Mouse (Mus musculus) liver, postnatal 0 days (tissue): ENCODE results near the gene Sufu. TPM values are rescaled to one million over a fixed set of nuclear protein-coding genes. Genes with fewer than 3 reads are reported as not detected.
A peak's percentile ranks its signal among the peaks of the same experiment; 100 is the strongest.

ENCODE experiments used
- ATAC-seq: fragments of 200-750 bp; cut with Nextera tagmentation; 2 replicates; pipeline ENCODE4 v1.8.0; 2017; ENCODE audit warnings: mild to moderate bottlenecking, moderate library complexity
- DNase-seq: peaks from one replicate; pipeline ENCODE4 v3.0.0-alpha.2; 2016
- H3K27ac ChIP-seq: fragments of 300-500 bp; sonication (generic); 2 replicates; pipeline ENCODE4 v1.5.1; 2014; ENCODE audit warnings: antibody characterized with exemption, moderate library complexity, mild to moderate bottlenecking, low read depth
- H3K27me3 ChIP-seq: fragments of 300-500 bp; sonication (generic); 2 replicates; pipeline ENCODE4 v1.6.1; 2014; ENCODE audit warnings: low read length, control low read depth, mixed read lengths; ENCODE audit not compliant: insufficient read depth
- H3K36me3 ChIP-seq: fragments of 300-500 bp; sonication (generic); replicated peaks from 2 replicates; pipeline ENCODE4 v1.6.1; 2014; ENCODE audit warnings: mild to moderate bottlenecking, control low read depth, low read length, moderate library complexity, mixed read lengths; ENCODE audit not compliant: insufficient read depth
- H3K4me1 ChIP-seq: fragments of 300-500 bp; sonication (generic); 2 replicates; pipeline ENCODE4 v1.6.1; 2014; ENCODE audit warnings: antibody characterized with exemption, mild to moderate bottlenecking, control low read depth; ENCODE audit not compliant: insufficient read depth
- H3K4me2 ChIP-seq: fragments of 300-500 bp; sonication (generic); 2 replicates; pipeline ENCODE4 v1.6.1; 2014; ENCODE audit warnings: low read depth, mild to moderate bottlenecking, low read length, moderate library complexity, mixed read lengths
- H3K4me3 ChIP-seq: fragments of 300-500 bp; sonication (generic); 2 replicates; pipeline ENCODE4 v1.5.1; 2014; ENCODE audit warnings: low read depth, low read length
- H3K9ac ChIP-seq: fragments of 300-500 bp; sonication (generic); replicated peaks from 2 replicates; pipeline ENCODE4 v1.6.1; 2014; ENCODE audit warnings: mild to moderate bottlenecking, moderate library complexity
- H3K9me3 ChIP-seq: fragments of 300-500 bp; sonication (generic); 2 replicates; pipeline ENCODE4 v1.6.1; 2016; ENCODE audit warnings: mild to moderate bottlenecking, control low read depth, low read length, mixed read lengths
- CTCF ChIP-seq: sonication (generic); IDR thresholded peaks from 2 replicates; pipeline ENCODE4 v1.5.1; 2016; ENCODE audit warnings: antibody characterized with exemption, low read depth
- EP300 ChIP-seq: IDR thresholded peaks from 2 replicates; pipeline ENCODE4 v1.6.1; 2016; ENCODE audit warnings: antibody characterized with exemption, low read depth, mild to moderate bottlenecking
- WGBS: fragments of 180-500 bp; shearing (Covaris S2); extraction: QIAGEN DNeasy Blood & Tissue Kit; methylation state at CpG from one replicate; pipeline ENCODE4 v1.1.7; 2014; ENCODE audit not compliant: insufficient replicate concordance; 5-methylcytosine and 5-hydroxymethylcytosine counted together
- polyA plus RNA-seq: library from polyadenylated mRNA; unstranded; fragments of >200 nt; fragmentation: Nextera tagmentation; extraction: Ambion mirVana; gene quantifications from 2 replicates; pipeline ENCODE4 v1.2.1, GENCODE M21; 2015

The Sufu gene
- polyA plus RNA-seq, 1 experiment from 2014 or later: 3.8 TPM

DNA sequence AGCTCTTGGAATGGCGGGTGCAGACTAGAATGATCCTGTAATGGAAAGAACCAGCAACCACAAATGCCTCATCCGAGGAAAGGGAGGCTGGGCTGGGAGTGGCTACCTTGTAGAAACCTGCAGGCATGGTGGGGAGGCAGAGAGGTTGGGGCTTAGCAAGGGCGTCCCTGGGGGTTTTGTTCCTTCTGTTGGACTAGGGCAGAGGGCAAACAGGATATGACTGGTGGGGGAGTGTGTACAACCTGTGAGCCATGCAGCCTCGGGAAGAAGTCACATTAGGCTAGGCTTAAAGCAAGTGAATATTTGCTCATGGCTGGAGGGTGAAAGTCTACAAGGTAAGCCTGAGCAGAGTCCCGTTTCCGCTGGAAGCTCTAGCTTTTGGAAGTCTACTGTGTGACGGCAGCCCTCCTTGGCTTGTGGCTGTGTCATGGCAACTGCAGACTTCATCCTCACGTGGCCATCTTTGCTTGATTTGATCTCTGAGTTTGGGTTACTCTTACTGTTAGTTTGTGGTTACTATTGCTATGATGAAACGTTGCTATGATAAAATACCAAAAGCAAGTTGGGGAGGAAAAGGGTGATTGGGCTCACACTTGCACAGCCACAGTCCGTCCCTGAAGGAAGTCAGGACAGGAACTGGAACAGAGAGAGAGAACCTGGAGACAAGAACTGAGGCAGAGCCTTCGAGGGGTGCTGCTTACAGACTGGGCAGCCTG lies 33.2 kb upstream of the Sufu start:
- H3K27me3 ChIP-seq: no peaks in the 10 kb centered on the region
- H3K4me3 ChIP-seq: no peak overlapping the region
- peaks cover 4% of the 10 kb centered on the region for H3K4me1 ChIP-seq
- H3K4me2 ChIP-seq: 0 out of 2 replicates have a peak overlapping the region, but pooled peaks have one; percentile 6
- no peak overlapping the region for H3K27ac ChIP-seq
- no peaks in the 10 kb centered on the region for H3K9me3 ChIP-seq
- TF ChIP-seq EP300 (no peak), CTCF (no peak)
- no peak overlapping the region for H3K9ac ChIP-seq
- ATAC-seq (no peak), DNase-seq (no peak)
- WGBS: 53% methylated on average over 11 of the region's 11 CpGs
- H3K36me3 ChIP-seq: no peaks in the 10 kb centered on the region

DNA sequence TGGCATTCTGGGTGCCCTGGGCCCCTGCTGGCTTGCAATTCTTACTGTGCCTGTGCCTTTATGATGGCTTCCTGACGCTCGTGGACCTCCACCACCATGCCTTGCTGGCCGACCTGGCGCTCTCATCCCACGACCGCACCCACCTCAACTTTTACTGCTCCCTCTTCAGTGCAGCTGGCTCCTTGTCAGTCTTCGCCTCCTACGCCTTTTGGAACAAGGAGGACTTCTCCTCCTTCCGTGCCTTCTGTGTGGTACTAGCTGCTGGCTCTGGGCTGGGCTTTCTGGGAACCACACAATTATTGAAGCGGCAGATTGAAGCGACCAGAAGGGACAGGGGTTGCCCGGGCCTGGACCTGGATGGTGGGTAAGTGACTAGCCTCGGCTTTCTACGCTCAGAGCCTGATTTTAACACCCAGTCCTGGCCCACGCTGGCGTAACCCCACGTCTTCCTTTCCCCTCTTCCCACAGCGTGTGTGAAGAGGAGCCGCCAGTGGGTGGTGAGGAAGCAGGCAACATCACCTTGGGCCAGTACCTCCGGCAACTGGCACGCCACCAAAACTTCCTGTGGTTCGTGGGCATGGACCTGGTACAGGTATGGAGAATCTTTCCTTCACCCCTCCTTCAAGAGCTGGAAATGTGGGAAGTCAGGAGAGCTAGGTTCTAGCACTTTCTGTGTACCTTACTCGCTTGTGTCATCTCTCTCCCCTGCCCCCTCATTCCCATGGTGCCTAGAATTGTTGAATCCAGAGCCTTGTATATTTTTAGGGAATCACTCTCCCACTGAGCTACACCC lies 28.7 kb upstream of the Sufu start:
- no peak for ATAC-seq
- 83% methylated on average over 22 of the region's 23 CpGs for WGBS

DNA sequence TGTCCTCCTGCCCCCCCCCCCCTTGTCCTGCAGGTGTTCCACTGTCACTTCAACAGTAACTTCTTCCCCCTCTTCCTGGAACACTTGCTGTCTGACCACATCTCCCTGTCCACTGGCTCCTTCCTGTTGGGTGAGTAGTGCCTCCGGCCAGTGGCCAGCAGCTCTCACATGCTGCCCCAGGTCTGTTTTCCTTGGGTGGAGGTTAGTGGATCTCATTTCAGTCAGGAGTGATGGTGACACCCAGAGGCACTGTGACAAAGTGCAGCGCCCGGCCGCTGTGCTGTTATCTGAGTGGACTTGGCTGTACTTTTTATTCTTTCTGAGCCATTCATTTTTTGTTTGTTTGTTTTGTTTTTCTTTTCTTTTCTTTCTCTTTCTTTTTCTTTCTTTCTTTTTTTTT lies 27.5 kb upstream of the Sufu start:
- peak; percentile 71 for DNase-seq
- no peaks in the 10 kb centered on the region for H3K27me3 ChIP-seq
- no peaks in the 10 kb centered on the region for H3K4me1 ChIP-seq
- no peaks in the 10 kb centered on the region for H3K36me3 ChIP-seq
- H3K9me3 ChIP-seq: no peaks in the 10 kb centered on the region
- TF ChIP-seq CTCF (peak; percentile 78), EP300 (no peak)
- H3K9ac ChIP-seq: no peak overlapping the region
- 18% methylated on average over 4 of the region's 4 CpGs for WGBS
- H3K27ac ChIP-seq: no peak overlapping the region
- no peak overlapping the region for H3K4me3 ChIP-seq
- peak; percentile 87 for ATAC-seq
- no peak overlapping the region for H3K4me2 ChIP-seq

More for the DNA sequence above, 28.7 kb upstream of the Sufu start:
- Histone ChIP-seq H3K9me3 (no peaks in the 10 kb centered on the region), H3K4me1 (peaks cover 3% of the 10 kb centered on the region; the same call in 1 of the 2 replicates), H3K27me3 (no peaks in the 10 kb centered on the region), H3K9ac (no peak overlapping the region), H3K4me2 (no peak overlapping the region), H3K36me3 (no peaks in the 10 kb centered on the region), H3K4me3 (no peak overlapping the region), H3K27ac (no peak overlapping the region)
- DNase-seq: no peak
- TF ChIP-seq EP300: no peak
- TF ChIP-seq CTCF: no peak

DNA sequence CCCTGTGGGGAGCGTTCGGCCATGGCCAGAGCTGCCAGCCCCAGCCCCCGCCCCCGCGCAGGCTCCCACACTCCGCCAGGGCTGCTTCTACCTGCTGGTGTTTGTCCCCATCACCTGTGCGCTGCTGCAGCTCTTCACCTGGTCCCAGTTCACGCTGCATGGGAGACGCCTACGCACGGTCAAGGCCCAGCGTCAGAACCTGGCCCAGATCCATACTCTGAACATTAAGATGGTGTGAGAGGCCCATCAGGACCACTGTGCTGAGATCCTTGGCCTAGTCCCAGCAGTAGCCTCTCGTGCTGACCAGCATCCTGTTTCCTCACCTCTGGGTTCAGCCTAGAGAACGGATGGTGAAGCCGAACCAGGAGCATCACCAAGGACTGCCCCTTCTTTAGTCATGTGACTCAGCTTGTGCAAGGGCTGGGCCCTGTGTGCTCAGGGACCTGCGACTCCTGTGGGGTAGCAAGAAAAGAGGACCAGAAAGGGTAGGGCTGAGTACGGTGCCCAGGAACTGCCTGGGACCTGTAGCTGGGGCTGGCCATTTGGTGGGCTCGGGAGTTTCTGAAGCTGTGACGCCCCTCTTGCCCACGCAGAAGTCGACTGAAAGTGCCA lies 22.1 kb upstream of the Sufu start:
- no peaks in the 10 kb centered on the region for H3K27me3 ChIP-seq
- 65% methylated on average over 21 of the region's 21 CpGs for WGBS
- no peak overlapping the region for H3K4me3 ChIP-seq
- H3K36me3 ChIP-seq: peaks cover 27% of the 10 kb centered on the region
- no peak overlapping the region for H3K27ac ChIP-seq
- H3K4me2 ChIP-seq: no peak overlapping the region
- TF ChIP-seq CTCF (no peak), EP300 (no peak)
- H3K9me3 ChIP-seq: no peaks in the 10 kb centered on the region
- H3K9ac ChIP-seq: no peak overlapping the region
- peak; percentile 82 for ATAC-seq
- no peak for DNase-seq
- H3K4me1 ChIP-seq: no peaks in the 10 kb centered on the region

DNA sequence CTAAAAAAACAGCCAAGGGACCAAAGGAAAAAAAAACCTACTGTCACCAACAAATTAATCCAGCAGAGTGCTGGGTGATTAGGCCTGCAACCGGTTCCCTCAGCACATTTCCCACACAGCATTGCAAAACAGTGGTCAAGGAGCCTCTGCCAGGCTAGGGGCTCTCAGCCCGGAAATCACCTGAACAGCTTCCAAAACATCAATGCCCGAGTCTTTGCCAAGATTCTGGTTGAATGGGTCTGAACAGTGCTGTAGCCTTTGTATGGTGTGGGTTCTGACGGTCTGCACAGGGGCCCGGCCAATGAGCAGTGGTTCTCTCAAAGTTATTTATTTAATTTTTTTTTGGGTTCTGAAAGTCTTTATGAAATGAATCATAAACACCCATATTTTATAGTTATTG lies 21.2 kb upstream of the Sufu start:
- no peak overlapping the region for H3K4me3 ChIP-seq
- H3K27ac ChIP-seq: no peak overlapping the region
- no peaks in the 10 kb centered on the region for H3K9me3 ChIP-seq
- DNase-seq (no peak), ATAC-seq (no peak)
- H3K9ac ChIP-seq: no peak overlapping the region
- no peak overlapping the region for H3K4me2 ChIP-seq
- peaks cover 36% of the 10 kb centered on the region for H3K36me3 ChIP-seq
- no peaks in the 10 kb centered on the region for H3K4me1 ChIP-seq
- TF ChIP-seq EP300: no peak
- TF ChIP-seq CTCF: no peak
- no peaks in the 10 kb centered on the region for H3K27me3 ChIP-seq
- 63% methylated on average over 5 of the region's 5 CpGs for WGBS

DNA sequence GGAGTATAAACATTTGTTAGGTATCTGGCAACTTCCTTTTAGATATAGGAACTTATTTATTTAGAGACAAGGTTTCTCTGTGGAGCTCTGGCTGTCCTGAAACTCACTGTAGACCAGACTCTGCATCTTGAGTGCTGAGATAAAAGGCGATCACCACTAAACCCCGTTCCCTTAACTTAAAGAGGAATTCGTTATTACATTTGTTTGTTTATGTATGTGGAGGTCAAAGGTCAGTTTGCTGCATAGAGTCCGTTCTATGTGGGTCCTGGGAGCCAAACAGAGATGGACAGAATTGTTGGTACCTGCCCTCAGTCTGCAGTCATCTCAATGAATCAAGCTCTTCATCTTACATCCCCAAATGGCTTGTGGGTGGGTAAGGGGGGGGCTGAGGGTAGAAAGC lies 20.8 kb upstream of the Sufu start:
- H3K36me3 ChIP-seq: peaks cover 40% of the 10 kb centered on the region
- H3K4me2 ChIP-seq: no peak overlapping the region
- no peak for ATAC-seq
- no peaks in the 10 kb centered on the region for H3K27me3 ChIP-seq
- no peak overlapping the region for H3K4me3 ChIP-seq
- H3K4me1 ChIP-seq: no peaks in the 10 kb centered on the region
- TF ChIP-seq CTCF (no peak), EP300 (no peak)
- H3K9me3 ChIP-seq: no peaks in the 10 kb centered on the region
- no peak overlapping the region for H3K9ac ChIP-seq
- no peak overlapping the region for H3K27ac ChIP-seq
- DNase-seq: no peak
- WGBS: 50% methylated on average over 4 of the region's 4 CpGs
